Mouse (Mus musculus) liver, embryonic 16.5 days (tissue): Measurements from ENCODE around the gene Rpp21. TPM values are rescaled to one million over a fixed set of nuclear protein-coding genes. Genes with fewer than 3 reads are reported as not detected.
A peak's percentile ranks its signal among the peaks of the same experiment; 100 is the strongest.

Experiments
- ATAC-seq: fragments of 200-750 bp; cut with Nextera tagmentation; 2 replicates; pipeline ENCODE4 v1.8.0; 2017; ENCODE audit warnings: low read depth, mild to moderate bottlenecking, moderate number of reproducible peaks, moderate library complexity
- H3K27ac ChIP-seq: fragments of 300-500 bp; sonication (generic); 2 replicates; pipeline ENCODE4 v1.5.1; 2014; ENCODE audit warnings: mild to moderate bottlenecking, low read length
- H3K27me3 ChIP-seq: fragments of 300-500 bp; sonication (generic); 2 replicates; pipeline ENCODE4 v1.6.1; 2014; ENCODE audit warnings: low read depth, low read length, mixed read lengths; ENCODE audit not compliant: control insufficient read depth, insufficient read depth
- H3K36me3 ChIP-seq: fragments of 300-500 bp; sonication (generic); 2 replicates; pipeline ENCODE4 v1.6.1; 2014; ENCODE audit warnings: mild to moderate bottlenecking; ENCODE audit not compliant: control insufficient read depth, insufficient read depth
- H3K4me1 ChIP-seq: fragments of 300-500 bp; sonication (generic); 2 replicates; pipeline ENCODE4 v1.6.1; 2014; ENCODE audit warnings: low read depth, low read length, mixed read lengths; ENCODE audit not compliant: control insufficient read depth
- H3K4me2 ChIP-seq: fragments of 300-500 bp; sonication (generic); 2 replicates; pipeline ENCODE4 v1.6.1; 2014; ENCODE audit warnings: low read depth, low read length, mixed read lengths
- H3K4me3 ChIP-seq: fragments of 300-500 bp; sonication (generic); 2 replicates; pipeline ENCODE4 v1.5.1; 2014; ENCODE audit warnings: low read depth, mild to moderate bottlenecking, low read length
- H3K9ac ChIP-seq: fragments of 300-500 bp; sonication (generic); 2 replicates; pipeline ENCODE4 v1.6.1; 2014; ENCODE audit warnings: low read depth, low read length
- H3K9me3 ChIP-seq: fragments of 300-500 bp; sonication (generic); replicated peaks from 2 replicates; pipeline ENCODE4 v1.6.1; 2016; ENCODE audit warnings: low read length; ENCODE audit not compliant: control insufficient read depth
- WGBS: fragments of 180-500 bp; shearing (Covaris S2); extraction: QIAGEN DNeasy Blood & Tissue Kit; methylation state at CpG from one replicate; pipeline ENCODE4 v1.1.7; 2014; ENCODE audit not compliant: insufficient replicate concordance; 5-methylcytosine and 5-hydroxymethylcytosine counted together
- polyA plus RNA-seq: library from polyadenylated mRNA; unstranded; fragments of >200 nt; fragmentation: Nextera tagmentation; extraction: Ambion mirVana; gene quantifications from 2 replicates; pipeline ENCODE4 v1.2.1, GENCODE M21; 2015

Gene Rpp21
- polyA plus RNA-seq, 1 experiment from 2014 or later: 54.1 TPM

GRCm38 (mm10) chr17:36265834-36266233 lies 8.0 kb upstream of the Rpp21 start:
- no peak overlapping the region for H3K4me2 ChIP-seq
- H3K4me1 ChIP-seq: peaks cover 4% of the 10 kb centered on the region
- ATAC-seq: no peak
- H3K27me3 ChIP-seq: no peaks in the 10 kb centered on the region
- H3K9me3 ChIP-seq: no peaks in the 10 kb centered on the region
- H3K36me3 ChIP-seq: peaks cover 18% of the 10 kb centered on the region
- H3K27ac ChIP-seq: no peak overlapping the region
- no peak overlapping the region for H3K4me3 ChIP-seq
- WGBS: 41% methylated on average over 5 of the region's 5 CpGs
- no peak overlapping the region for H3K9ac ChIP-seq

GRCm38 (mm10) chr17:36264273-36264925 lies 6.5 kb upstream of the Rpp21 start:
- Histone ChIP-seq H3K27me3 (no peaks in the 10 kb centered on the region), H3K9me3 (no peaks in the 10 kb centered on the region), H3K4me3 (no peak overlapping the region), H3K36me3 (peaks cover 19% of the 10 kb centered on the region), H3K4me2 (no peak overlapping the region), H3K9ac (no peak overlapping the region), H3K27ac (no peak overlapping the region), H3K4me1 (no peaks in the 10 kb centered on the region)
- ATAC-seq: no peak
- 82% methylated on average over 3 of the region's 3 CpGs for WGBS

GRCm38 (mm10) chr17:36261511-36262166 lies 3.8 kb upstream of the Rpp21 start:
- peaks cover 7% of the 10 kb centered on the region for H3K4me1 ChIP-seq
- H3K27ac ChIP-seq: no peak overlapping the region
- H3K36me3 ChIP-seq: peaks cover 16% of the 10 kb centered on the region
- no peak for ATAC-seq
- no peaks in the 10 kb centered on the region for H3K27me3 ChIP-seq
- WGBS: 44% methylated on average over 9 of the region's 9 CpGs
- no peaks in the 10 kb centered on the region for H3K9me3 ChIP-seq
- H3K4me3 ChIP-seq: no peak overlapping the region
- no peak overlapping the region for H3K9ac ChIP-seq
- H3K4me2 ChIP-seq: no peak overlapping the region

- H3K4me1 ChIP-seq: peaks cover 10% of the 10 kb centered on the region
- peak; percentile 94 for ATAC-seq
- H3K27me3 ChIP-seq: peaks cover 3% of the 10 kb centered on the region
- H3K9me3 ChIP-seq: no peaks in the 10 kb centered on the region
- H3K4me2 ChIP-seq: peak overlapping the region; percentile 62
- WGBS: 0% methylated on average over 37 of the region's 37 CpGs
- peak overlapping the region; percentile 71 for H3K9ac ChIP-seq
- peak overlapping the region; percentile 70 for H3K4me3 ChIP-seq
- peak overlapping the region; percentile 78 for H3K27ac ChIP-seq
- peaks cover 5% of the 10 kb centered on the region for H3K36me3 ChIP-seq
Observed at GRCm38 (mm10) chr17:36257241-36257947, 475 bp downstream of the Rpp21 start.

- H3K4me2 ChIP-seq: no peak overlapping the region
- no peak overlapping the region for H3K4me3 ChIP-seq
- H3K9me3 ChIP-seq: no peaks in the 10 kb centered on the region
- H3K27me3 ChIP-seq: peaks cover 24% of the 10 kb centered on the region
- H3K27ac ChIP-seq: no peak overlapping the region
- ATAC-seq: no peak
- no peak overlapping the region for H3K9ac ChIP-seq
- 32% methylated on average over 6 of the region's 6 CpGs for WGBS
- H3K36me3 ChIP-seq: no peaks in the 10 kb centered on the region; the same call in 1 of the 2 replicates
- H3K4me1 ChIP-seq: peaks cover 13% of the 10 kb centered on the region
Observed at GRCm38 (mm10) chr17:36253087-36253600, 4.7 kb downstream of the Rpp21 start.

- WGBS: 4% methylated on average over 25 of the region's 25 CpGs
- no peaks in the 10 kb centered on the region; the same call in 1 of the 2 replicates for H3K36me3 ChIP-seq
- no peak for ATAC-seq
- H3K9ac ChIP-seq: no peak overlapping the region
- H3K4me2 ChIP-seq: peak overlapping the region; percentile 50
- H3K4me1 ChIP-seq: peaks cover 10% of the 10 kb centered on the region
- 0 out of 2 replicates have a peak overlapping the region, but pooled peaks have one; percentile 17 for H3K4me3 ChIP-seq
- H3K27ac ChIP-seq: no peak overlapping the region
- H3K27me3 ChIP-seq: peaks cover 25% of the 10 kb centered on the region
- no peaks in the 10 kb centered on the region for H3K9me3 ChIP-seq
Observed at GRCm38 (mm10) chr17:36252250-36252876, 5.5 kb downstream of the Rpp21 start.

GRCm38 (mm10) chr17:36248886-36249285 lies 9.0 kb downstream of the Rpp21 start:
- WGBS: 22% methylated on average over 32 of the region's 33 CpGs
- no peak overlapping the region for H3K4me2 ChIP-seq
- H3K4me3 ChIP-seq: no peak overlapping the region
- H3K27ac ChIP-seq: no peak overlapping the region
- peaks cover 5% of the 10 kb centered on the region for H3K4me1 ChIP-seq
- H3K27me3 ChIP-seq: peaks cover 25% of the 10 kb centered on the region
- H3K9ac ChIP-seq: no peak overlapping the region
- H3K36me3 ChIP-seq: no peaks in the 10 kb centered on the region
- no peaks in the 10 kb centered on the region for H3K9me3 ChIP-seq
- no peak for ATAC-seq

- Histone ChIP-seq H3K4me1 (no peaks in the 10 kb centered on the region), H3K27me3 (peaks cover 18% of the 10 kb centered on the region), H3K9ac (no peak overlapping the region), H3K27ac (no peak overlapping the region), H3K4me2 (no peak overlapping the region), H3K4me3 (no peak overlapping the region), H3K36me3 (no peaks in the 10 kb centered on the region), H3K9me3 (no peaks in the 10 kb centered on the region)
- 60% methylated on average over 2 of the region's 2 CpGs for WGBS
- no peak for ATAC-seq
Observed at GRCm38 (mm10) chr17:36245741-36246140, 12.1 kb downstream of the Rpp21 start.
